Mouse (Mus musculus): Measurements from ENCODE around the gene Nek4. TPM values are rescaled to one million over a fixed set of nuclear protein-coding genes. Genes with fewer than 3 reads are reported as not detected.

Gene Nek4
- 9.8 TPM for polyA plus RNA-seq (2014; fragmentation: Illumina TruSeq; extraction: RNeasy Lipid Tissue Mini Kit (QIAGEN cat#74804); ENCODE audit: low replicate concordance)

DNA sequence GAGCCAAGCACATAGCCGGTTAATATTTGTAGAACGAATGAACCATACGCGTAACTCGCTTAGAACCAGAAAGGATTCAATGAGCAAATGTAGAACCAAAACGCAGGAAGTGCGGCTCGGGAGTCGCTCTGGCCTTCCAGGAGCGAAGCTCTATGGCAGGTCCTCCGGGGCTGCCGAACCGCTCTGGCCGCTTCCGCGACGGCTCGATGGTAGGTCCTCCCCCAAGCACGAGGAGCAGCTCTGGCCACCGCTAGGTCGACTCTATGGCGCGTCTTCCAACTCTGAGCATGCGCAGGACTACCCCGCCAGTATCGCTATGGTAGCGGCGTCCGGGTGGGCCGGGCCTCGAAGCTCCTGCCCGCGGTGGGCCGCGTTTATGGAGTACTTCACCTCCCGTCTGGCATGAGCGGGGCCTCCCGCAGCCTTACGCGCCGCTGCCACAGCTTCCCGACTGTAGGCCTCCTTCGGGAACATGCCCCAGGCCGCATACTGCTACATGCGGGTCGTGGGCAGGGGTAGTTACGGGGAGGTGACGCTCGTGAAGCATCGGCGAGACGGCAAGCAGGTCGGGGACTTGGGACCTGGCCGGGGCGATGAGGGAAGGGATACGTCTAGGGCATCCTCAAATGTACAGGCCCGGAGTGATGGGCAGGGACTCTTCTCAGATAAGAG is at the start of gene Nek4:
Gene Nek4 (plus strand): TSS at position 224 of the 672 bp plus-strand sequence.

GRCm38 (mm10) chr14:30923375-30924105 is 27.6 kb upstream of the Nek4 start, which contains the start of gene Itih3:
Gene Itih3, minus strand, starts transcription at chr14:30923760.

GRCm38 (mm10) chr14:30943038-30943437 is 8.1 kb upstream of the Nek4 start, which contains the start of gene Itih1:
Gene Itih1, minus strand, starts transcription at chr14:30943289.

GRCm38 (mm10) chr14:31001307-31002205 is 50.4 kb downstream of the Nek4 start, which contains the start of the genes Glt8d1 and Spcs1:
Gene Glt8d1, plus strand, starts transcription at chr14:31001400.
Gene Spcs1, minus strand, starts transcription at chr14:31001672.

DNA sequence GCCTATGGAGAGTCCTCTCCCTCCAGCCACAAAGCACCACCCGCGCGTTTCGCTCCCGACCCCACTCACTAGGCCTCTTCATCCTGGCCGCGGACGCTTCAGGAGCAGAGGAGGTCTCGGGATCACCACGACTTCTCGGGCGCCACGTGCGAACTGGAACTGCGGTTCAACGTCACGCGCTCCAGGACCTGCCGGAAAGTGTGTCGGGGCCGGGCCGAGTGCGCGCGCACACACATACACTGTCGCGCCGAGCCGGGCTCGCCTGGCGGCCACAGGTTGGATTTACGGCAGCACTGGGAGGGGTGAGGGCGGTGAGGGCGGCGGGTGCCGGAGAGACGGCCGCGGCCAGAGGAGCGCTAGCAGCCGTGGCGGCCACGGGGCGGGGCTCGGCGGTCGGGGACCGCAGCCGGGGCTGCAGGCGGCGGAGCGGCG is 67.7 kb downstream of the Nek4 start, which contains the start of the genes Pbrm1 and Gnl3:
Gene Pbrm1 (plus strand): TSS at position 279 of the 432 bp plus-strand sequence.
Gene Gnl3 (minus strand): TSS at position 293 of the 432 bp plus-strand sequence.

Other genes with a start within 250 kb of the Nek4 start
- gene Sfmbt1, start 236.5 kb upstream of the Nek4 start, polyA plus RNA-seq (2014; fragmentation: Illumina TruSeq; extraction: RNeasy Lipid Tissue Mini Kit (QIAGEN cat#74804); ENCODE audit: low replicate concordance), result 7.6 TPM
- gene Tmem110, start 125.8 kb upstream of the Nek4 start, polyA plus RNA-seq (2014; fragmentation: Illumina TruSeq; extraction: RNeasy Lipid Tissue Mini Kit (QIAGEN cat#74804); ENCODE audit: low replicate concordance), result 2.2 TPM
- 1.3 TPM for gene Mustn1, start 72.2 kb upstream of the Nek4 start, polyA plus RNA-seq (2014; fragmentation: Illumina TruSeq; extraction: RNeasy Lipid Tissue Mini Kit (QIAGEN cat#74804); ENCODE audit: low replicate concordance)
- gene Itih4, start 64.9 kb upstream of the Nek4 start, polyA plus RNA-seq (2014; fragmentation: Illumina TruSeq; extraction: RNeasy Lipid Tissue Mini Kit (QIAGEN cat#74804); ENCODE audit: low replicate concordance), result not detected
- 0.45 TPM for gene Itih3, start 27.6 kb upstream of the Nek4 start, polyA plus RNA-seq (2014; fragmentation: Illumina TruSeq; extraction: RNeasy Lipid Tissue Mini Kit (QIAGEN cat#74804); ENCODE audit: low replicate concordance)
- not detected for gene Itih1, start 8.1 kb upstream of the Nek4 start, polyA plus RNA-seq (2014; fragmentation: Illumina TruSeq; extraction: RNeasy Lipid Tissue Mini Kit (QIAGEN cat#74804); ENCODE audit: low replicate concordance)
- gene Glt8d1, start 50.0 kb downstream of the Nek4 start, polyA plus RNA-seq (2014; fragmentation: Illumina TruSeq; extraction: RNeasy Lipid Tissue Mini Kit (QIAGEN cat#74804); ENCODE audit: low replicate concordance), result 53.7 TPM
- gene Spcs1, start 50.3 kb downstream of the Nek4 start, polyA plus RNA-seq (2014; fragmentation: Illumina TruSeq; extraction: RNeasy Lipid Tissue Mini Kit (QIAGEN cat#74804); ENCODE audit: low replicate concordance), result 306 TPM
- gene Pbrm1, start 67.8 kb downstream of the Nek4 start, polyA plus RNA-seq (2014; fragmentation: Illumina TruSeq; extraction: RNeasy Lipid Tissue Mini Kit (QIAGEN cat#74804); ENCODE audit: low replicate concordance), result 44.3 TPM
- gene Gnl3, start 67.8 kb downstream of the Nek4 start, polyA plus RNA-seq (2014; fragmentation: Illumina TruSeq; extraction: RNeasy Lipid Tissue Mini Kit (QIAGEN cat#74804); ENCODE audit: low replicate concordance), result 103 TPM
- gene Smim4, start 177.6 kb downstream of the Nek4 start, polyA plus RNA-seq (2014; fragmentation: Illumina TruSeq; extraction: RNeasy Lipid Tissue Mini Kit (QIAGEN cat#74804); ENCODE audit: low replicate concordance), result 5.6 TPM
- gene Nt5dc2, start 179.7 kb downstream of the Nek4 start, polyA plus RNA-seq (2014; fragmentation: Illumina TruSeq; extraction: RNeasy Lipid Tissue Mini Kit (QIAGEN cat#74804); ENCODE audit: low replicate concordance), result not detected
- gene Stab1, start 217.3 kb downstream of the Nek4 start, polyA plus RNA-seq (2014; fragmentation: Illumina TruSeq; extraction: RNeasy Lipid Tissue Mini Kit (QIAGEN cat#74804); ENCODE audit: low replicate concordance), result 0.26 TPM

Measured in small intestine, adult 10 weeks (tissue).